Mouse (Mus musculus): ENCODE measurements around the gene Scamp3. TPM values are rescaled to one million over a fixed set of nuclear protein-coding genes. Genes with fewer than 3 reads are reported as not detected.

Scamp3 gene
- total and polyA plus RNA-seq, 2 experiments, result 9.1 to 120 TPM

DNA sequence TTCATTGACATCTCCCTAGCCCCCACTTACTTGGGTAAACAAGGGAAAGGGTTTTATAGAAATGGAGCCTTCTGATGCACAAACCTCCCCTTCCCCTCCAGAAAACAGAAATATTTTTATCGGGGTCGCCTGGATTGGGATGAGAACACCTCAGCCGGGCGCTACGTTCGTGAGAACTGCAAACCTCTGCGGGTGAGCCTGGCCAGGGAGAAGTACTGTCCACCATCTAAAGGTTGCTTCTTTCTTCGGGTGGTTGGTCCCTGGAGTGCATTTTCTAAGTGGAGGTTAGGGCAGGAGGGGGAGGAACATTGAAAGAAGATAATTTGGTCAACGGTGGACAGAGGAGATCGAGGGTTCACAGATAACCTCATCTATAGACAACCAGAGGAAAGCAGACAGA, 1.7 kb upstream of the Scamp3 start:
- no peaks in the 10 kb centered on the region for H3K27me3 ChIP-seq (ENCODE audit: control insufficient read depth, insufficient read depth, low read length)
- H3K36me3 ChIP-seq (ENCODE audit: control insufficient read depth, insufficient read depth, low read length), result peaks cover 45% of the 10 kb centered on the region
- DNase-seq (ENCODE audit: extremely low read depth, low read depth, low spot score), result no peak

DNA sequence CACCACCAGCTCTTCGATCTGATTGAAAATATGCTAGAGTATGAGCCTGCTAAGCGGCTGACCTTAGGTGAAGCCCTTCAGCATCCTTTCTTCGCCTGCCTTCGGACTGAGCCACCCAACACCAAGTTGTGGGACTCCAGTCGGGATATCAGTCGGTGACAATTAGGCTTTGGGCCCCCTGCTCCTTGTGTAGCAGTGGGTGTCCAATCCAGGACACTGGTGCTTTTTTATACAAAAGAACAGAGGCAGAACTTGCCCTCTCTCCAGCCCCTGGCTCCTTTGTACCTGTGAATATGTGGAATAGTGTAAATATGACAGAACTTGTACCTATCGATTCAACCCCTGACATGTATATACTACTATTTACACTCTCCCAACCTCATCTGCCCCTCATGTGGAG, 852 bp upstream of the Scamp3 start:
- TF ChIP-seq CTCF (IDR thresholded peaks at IDR 0.05; ENCODE audit: low read depth, low read length), result no peak
- TF ChIP-seq POLR2A (IDR thresholded peaks at IDR 0.05; ENCODE audit: extremely low read depth, insufficient read depth, low read length), result no peak
- Histone ChIP-seq H3K27ac (replicated peaks; ENCODE audit: insufficient read depth, low read depth, low read length) (no peak overlapping the region), H3K4me3 (ENCODE audit: insufficient read depth, low read depth, low read length) (no peak overlapping the region), H3K4me1 (ENCODE audit: control insufficient read depth, insufficient read depth, low read length) (peaks cover 4% of the 10 kb centered on the region), H3K36me3 (ENCODE audit: control insufficient read depth, insufficient read depth, low read length) (peaks cover 41% of the 10 kb centered on the region), H3K9ac (ENCODE audit: low read depth, low read length) (no peak overlapping the region), H3K79me2 (ENCODE audit: control insufficient read depth, insufficient read depth, low read length) (no peaks in the 10 kb centered on the region), H3K27me3 (ENCODE audit: control insufficient read depth, insufficient read depth, low read length) (no peaks in the 10 kb centered on the region)
- 85% methylated on average over 7 of the region's 7 CpGs for WGBS
- DNase-seq (ENCODE audit: extremely low read depth, low read depth, low spot score), result no peak

More for the DNA sequence above, 1.7 kb upstream of the Scamp3 start:
- peaks cover 4% of the 10 kb centered on the region for H3K4me1 ChIP-seq (ENCODE audit: control insufficient read depth, insufficient read depth, low read length)
- H3K9ac ChIP-seq (ENCODE audit: low read depth, low read length), result no peak overlapping the region
- TF ChIP-seq POLR2A (IDR thresholded peaks at IDR 0.05; ENCODE audit: extremely low read depth, insufficient read depth, low read length) (no peak), CTCF (IDR thresholded peaks at IDR 0.05; ENCODE audit: low read depth, low read length) (no peak)
- no peaks in the 10 kb centered on the region for H3K79me2 ChIP-seq (ENCODE audit: control insufficient read depth, insufficient read depth, low read length)
- H3K27ac ChIP-seq (replicated peaks; ENCODE audit: insufficient read depth, low read depth, low read length), result no peak overlapping the region
- no peak overlapping the region for H3K4me3 ChIP-seq (ENCODE audit: insufficient read depth, low read depth, low read length)
- WGBS, result 91% methylated on average over 10 of the region's 10 CpGs

DNA sequence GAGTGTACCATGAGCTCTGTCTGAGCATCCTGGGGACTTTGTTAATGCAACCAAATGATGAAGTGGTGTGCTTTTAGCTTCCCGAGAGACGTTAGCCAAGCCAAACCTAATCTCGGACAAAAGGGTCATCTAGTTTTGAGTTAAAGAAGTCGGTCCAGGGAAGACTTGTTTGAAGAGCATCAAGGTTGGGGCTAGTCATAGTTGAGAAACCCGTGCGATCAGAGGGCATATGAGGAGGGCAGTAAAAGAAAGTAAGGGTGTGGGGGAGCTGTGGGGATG, 773 bp downstream of the Scamp3 start:
- no peak for TF ChIP-seq POLR2A (IDR thresholded peaks at IDR 0.05; ENCODE audit: extremely low read depth, insufficient read depth, low read length)
- no peak for TF ChIP-seq CTCF (IDR thresholded peaks at IDR 0.05; ENCODE audit: low read depth, low read length)
- Histone ChIP-seq H3K79me2 (ENCODE audit: control insufficient read depth, insufficient read depth, low read length) (no peaks in the 10 kb centered on the region), H3K27ac (replicated peaks; ENCODE audit: insufficient read depth, low read depth, low read length) (peak overlapping the region; percentile 67), H3K4me3 (ENCODE audit: insufficient read depth, low read depth, low read length) (peak overlapping the region; percentile 78), H3K36me3 (ENCODE audit: control insufficient read depth, insufficient read depth, low read length) (peaks cover 28% of the 10 kb centered on the region), H3K4me1 (ENCODE audit: control insufficient read depth, insufficient read depth, low read length) (peaks cover 4% of the 10 kb centered on the region), H3K27me3 (ENCODE audit: control insufficient read depth, insufficient read depth, low read length) (no peaks in the 10 kb centered on the region), H3K9ac (ENCODE audit: low read depth, low read length) (peak overlapping the region; percentile 76)
- 1% methylated on average over 6 of the region's 6 CpGs for WGBS
- no peak for DNase-seq (ENCODE audit: extremely low read depth, low read depth, low spot score)

DNA sequence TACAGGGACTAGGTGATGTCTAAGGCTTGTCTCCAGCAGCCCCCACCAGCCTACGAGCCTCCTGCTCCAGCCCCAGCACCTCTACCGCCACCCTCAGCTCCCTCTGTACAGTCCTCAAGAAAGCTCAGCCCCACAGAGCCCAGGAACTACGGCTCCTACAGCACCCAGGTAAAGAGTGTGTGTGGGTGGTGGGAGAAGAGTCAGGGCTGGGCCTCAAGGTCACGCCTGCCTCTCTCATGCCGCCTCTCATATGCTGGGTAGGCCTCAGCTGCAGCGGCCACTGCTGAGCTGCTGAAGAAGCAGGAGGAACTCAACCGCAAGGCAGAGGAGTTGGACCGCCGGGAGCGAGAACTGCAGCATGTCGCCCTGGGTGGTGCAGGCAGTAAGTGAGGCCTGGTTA, 1.8 kb downstream of the Scamp3 start:
- H3K27ac ChIP-seq (replicated peaks; ENCODE audit: insufficient read depth, low read depth, low read length), result no peak overlapping the region
- H3K4me3 ChIP-seq (ENCODE audit: insufficient read depth, low read depth, low read length), result no peak overlapping the region
- TF ChIP-seq CTCF (IDR thresholded peaks at IDR 0.05; ENCODE audit: low read depth, low read length) (no peak), POLR2A (IDR thresholded peaks at IDR 0.05; ENCODE audit: extremely low read depth, insufficient read depth, low read length) (no peak)
- 93% methylated on average over 11 of the region's 11 CpGs for WGBS
- no peaks in the 10 kb centered on the region for H3K79me2 ChIP-seq (ENCODE audit: control insufficient read depth, insufficient read depth, low read length)
- H3K4me1 ChIP-seq (ENCODE audit: control insufficient read depth, insufficient read depth, low read length), result peaks cover 4% of the 10 kb centered on the region
- H3K36me3 ChIP-seq (ENCODE audit: control insufficient read depth, insufficient read depth, low read length), result peaks cover 19% of the 10 kb centered on the region
- no peak for DNase-seq (ENCODE audit: extremely low read depth, low read depth, low spot score)
- H3K27me3 ChIP-seq (ENCODE audit: control insufficient read depth, insufficient read depth, low read length), result no peaks in the 10 kb centered on the region
- no peak overlapping the region for H3K9ac ChIP-seq (ENCODE audit: low read depth, low read length)

DNA sequence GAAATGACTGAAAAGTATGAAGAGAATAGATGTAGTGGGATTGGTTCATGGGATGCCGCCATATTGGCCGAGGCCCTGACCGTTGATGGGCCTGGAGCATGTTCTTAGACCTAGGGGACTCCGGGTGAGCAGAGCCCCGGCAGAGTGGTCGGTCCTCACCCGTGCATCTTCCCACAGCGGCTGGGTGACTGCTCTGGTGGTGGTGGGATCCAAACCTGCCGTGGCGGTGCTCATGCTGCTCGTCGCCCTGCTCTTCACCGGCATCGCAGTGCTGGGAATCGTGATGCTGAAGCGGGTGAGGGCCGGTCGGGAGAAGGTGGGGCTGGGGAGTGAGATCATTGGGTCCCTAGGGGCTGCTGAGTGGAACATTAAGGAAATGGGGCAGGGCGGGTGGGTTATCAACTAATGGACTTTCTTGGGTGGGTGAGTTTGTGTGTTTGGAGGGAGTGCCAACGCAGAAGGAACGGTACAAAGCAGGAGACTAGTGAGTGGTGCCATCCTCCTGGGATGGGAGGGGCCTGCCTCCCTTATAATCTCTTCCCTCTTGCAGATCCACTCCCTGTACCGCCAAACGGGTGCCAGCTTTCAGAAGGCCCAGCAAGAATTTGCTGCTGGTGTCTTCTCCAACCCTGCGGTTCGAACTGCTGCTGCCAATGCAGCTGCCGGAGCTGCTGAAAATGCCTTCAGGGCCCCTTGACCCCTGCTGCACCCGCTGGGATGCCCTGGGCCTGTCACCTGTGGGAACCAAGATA, 4.7 kb downstream of the Scamp3 start:
- H3K27ac ChIP-seq (replicated peaks; ENCODE audit: insufficient read depth, low read depth, low read length), result no peak overlapping the region
- TF ChIP-seq CTCF (IDR thresholded peaks at IDR 0.05; ENCODE audit: low read depth, low read length) (no peak), POLR2A (IDR thresholded peaks at IDR 0.05; ENCODE audit: extremely low read depth, insufficient read depth, low read length) (no peak)
- no peak overlapping the region for H3K4me3 ChIP-seq (ENCODE audit: insufficient read depth, low read depth, low read length)
- H3K9ac ChIP-seq (ENCODE audit: low read depth, low read length), result no peak overlapping the region
- H3K36me3 ChIP-seq (ENCODE audit: control insufficient read depth, insufficient read depth, low read length), result peaks cover 8% of the 10 kb centered on the region; the same call in 1 of the 2 replicates
- H3K27me3 ChIP-seq (ENCODE audit: control insufficient read depth, insufficient read depth, low read length), result no peaks in the 10 kb centered on the region
- peaks cover 4% of the 10 kb centered on the region for H3K4me1 ChIP-seq (ENCODE audit: control insufficient read depth, insufficient read depth, low read length)
- DNase-seq (ENCODE audit: extremely low read depth, low read depth, low spot score), result no peak
- H3K79me2 ChIP-seq (ENCODE audit: control insufficient read depth, insufficient read depth, low read length), result no peaks in the 10 kb centered on the region
- 95% methylated on average over 27 of the region's 27 CpGs for WGBS

DNA sequence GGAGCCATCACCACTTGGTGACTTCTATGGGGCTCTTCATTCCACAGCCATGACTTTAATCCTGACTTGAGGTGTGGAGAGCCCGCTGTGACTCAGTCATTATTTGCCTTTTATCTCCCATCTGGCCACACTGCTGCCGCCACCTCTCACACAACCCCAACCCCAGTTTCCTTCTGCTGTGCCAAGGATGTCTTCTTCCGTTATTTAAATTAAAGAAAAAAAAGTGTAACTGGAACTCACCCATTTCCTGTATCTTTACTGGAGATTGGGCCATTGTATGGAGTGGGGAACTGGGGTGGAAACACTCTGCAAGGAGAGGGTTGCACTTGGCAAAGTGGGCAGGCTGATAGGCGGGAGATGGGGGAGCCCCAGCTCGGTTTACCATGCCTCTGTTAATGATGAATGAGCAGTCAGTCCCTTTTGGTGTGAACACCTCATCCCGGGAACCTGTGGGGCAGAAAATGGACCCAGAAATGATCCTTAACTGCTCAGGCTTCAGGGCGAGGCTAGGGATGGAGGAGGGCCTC, 5.3 kb downstream of the Scamp3 start:
- 60% methylated on average over 7 of the region's 7 CpGs for WGBS
- H3K27ac ChIP-seq (replicated peaks; ENCODE audit: insufficient read depth, low read depth, low read length), result no peak overlapping the region
- H3K4me1 ChIP-seq (ENCODE audit: control insufficient read depth, insufficient read depth, low read length), result peaks cover 4% of the 10 kb centered on the region
- no peak overlapping the region for H3K4me3 ChIP-seq (ENCODE audit: insufficient read depth, low read depth, low read length)
- no peak for TF ChIP-seq CTCF (IDR thresholded peaks at IDR 0.05; ENCODE audit: low read depth, low read length)
- no peak for TF ChIP-seq POLR2A (IDR thresholded peaks at IDR 0.05; ENCODE audit: extremely low read depth, insufficient read depth, low read length)
- no peak for DNase-seq (ENCODE audit: extremely low read depth, low read depth, low spot score)
- no peaks in the 10 kb centered on the region for H3K27me3 ChIP-seq (ENCODE audit: control insufficient read depth, insufficient read depth, low read length)
- no peak overlapping the region for H3K9ac ChIP-seq (ENCODE audit: low read depth, low read length)
- peaks cover 8% of the 10 kb centered on the region; the same call in 1 of the 2 replicates for H3K36me3 ChIP-seq (ENCODE audit: control insufficient read depth, insufficient read depth, low read length)
- no peaks in the 10 kb centered on the region for H3K79me2 ChIP-seq (ENCODE audit: control insufficient read depth, insufficient read depth, low read length)

Data from liver, adult 2 months (tissue).